Mouse (Mus musculus): ENCODE results near the gene Btbd9. TPM values are rescaled to one million over a fixed set of nuclear protein-coding genes. Genes with fewer than 3 reads are reported as not detected.

The Btbd9 gene
- polyA plus RNA-seq, 1 experiment from 2014 or later = 164 TPM

DNA sequence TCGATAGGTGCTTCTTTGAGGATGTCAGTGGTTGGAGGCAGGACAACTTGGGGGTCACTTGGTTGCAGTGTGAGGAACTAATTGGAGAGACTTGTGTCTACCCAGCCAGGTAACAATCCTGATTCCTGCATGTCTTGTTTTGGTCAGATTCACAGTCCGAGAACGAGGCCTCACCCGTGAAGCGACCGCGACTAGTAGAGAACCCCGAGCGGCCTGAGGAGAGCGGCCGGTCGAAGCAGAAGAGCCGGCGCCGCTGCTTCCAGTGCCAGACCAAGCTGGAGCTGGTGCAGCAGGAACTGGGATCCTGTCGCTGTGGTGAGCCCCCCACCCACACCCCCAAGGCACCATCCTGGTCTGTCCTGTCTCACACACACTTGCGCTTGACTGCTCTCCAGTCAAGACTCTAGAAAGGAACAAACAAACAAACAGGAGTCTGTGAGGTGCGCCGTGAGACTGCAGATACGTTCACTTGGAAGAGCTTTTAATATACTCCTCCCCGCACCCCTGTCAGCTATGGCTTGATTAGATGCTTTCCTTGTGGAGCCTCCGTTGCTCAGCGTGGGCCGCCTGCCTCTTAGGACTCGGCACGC lies 383.8 kb downstream of the Btbd9 start:
- 88% methylated on average over 26 of the region's 26 CpGs for WGBS
- H3K27ac ChIP-seq (ENCODE audit: low read length) = peak overlapping the region; percentile 25; the same call in 1 of the 2 replicates
- H3K27me3 ChIP-seq (ENCODE audit: control insufficient read depth, insufficient read depth, low read depth, low read length) = no peaks in the 10 kb centered on the region

DNA sequence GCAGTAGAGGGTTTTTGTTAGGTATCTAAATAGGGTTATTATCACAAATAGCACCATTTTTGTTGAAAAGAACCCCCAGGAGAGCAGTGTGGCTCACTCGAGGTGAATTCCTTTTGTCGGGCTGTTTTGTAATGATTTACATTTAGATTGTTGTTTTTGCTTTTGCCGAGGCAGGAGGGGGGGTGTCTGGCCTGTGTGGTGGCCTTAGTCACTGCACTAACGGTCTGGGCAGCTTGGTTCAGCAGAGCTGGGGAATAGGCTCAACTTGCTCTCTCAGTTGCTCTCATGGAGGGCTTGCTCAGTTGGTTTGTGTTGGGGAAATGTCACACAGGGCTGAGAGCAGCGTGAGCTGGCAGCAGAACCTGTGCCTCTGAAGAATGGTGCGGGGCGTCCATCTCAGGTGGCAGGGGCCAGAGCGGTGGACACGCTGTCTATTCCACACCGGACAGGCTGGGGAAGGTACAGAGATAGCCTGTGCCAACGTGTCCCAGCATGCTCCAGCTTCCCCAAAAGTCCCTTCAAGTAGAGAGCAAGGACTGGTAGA lies 385.1 kb downstream of the Btbd9 start:
- H3K27ac ChIP-seq (ENCODE audit: low read length) = no peak overlapping the region
- H3K9ac ChIP-seq (ENCODE audit: low read depth, low read length) = no peak overlapping the region
- H3K4me1 ChIP-seq (ENCODE audit: control insufficient read depth, insufficient read depth, low read length) = peaks cover 70% of the 10 kb centered on the region
- 70% methylated on average over 11 of the region's 11 CpGs for WGBS
- H3K9me3 ChIP-seq (replicated peaks; ENCODE audit: control insufficient read depth, low read length, poor library complexity, severe bottlenecking) = no peaks in the 10 kb centered on the region
- no peak overlapping the region for H3K4me3 ChIP-seq (ENCODE audit: low read depth, low read length)
- ATAC-seq = no peak
- no peak overlapping the region for H3K4me2 ChIP-seq (ENCODE audit: low read length)
- no peaks in the 10 kb centered on the region for H3K27me3 ChIP-seq (ENCODE audit: control insufficient read depth, insufficient read depth, low read depth, low read length)
- H3K36me3 ChIP-seq (ENCODE audit: control insufficient read depth, insufficient read depth, low read length) = no peaks in the 10 kb centered on the region

More for the DNA sequence above, 383.8 kb downstream of the Btbd9 start:
- H3K36me3 ChIP-seq (ENCODE audit: control insufficient read depth, insufficient read depth, low read length) = no peaks in the 10 kb centered on the region
- no peak overlapping the region for H3K9ac ChIP-seq (ENCODE audit: low read depth, low read length)
- no peaks in the 10 kb centered on the region for H3K9me3 ChIP-seq (replicated peaks; ENCODE audit: control insufficient read depth, low read length, poor library complexity, severe bottlenecking)
- ATAC-seq = no peak
- no peak overlapping the region for H3K4me3 ChIP-seq (ENCODE audit: low read depth, low read length)
- peaks cover 76% of the 10 kb centered on the region for H3K4me1 ChIP-seq (ENCODE audit: control insufficient read depth, insufficient read depth, low read length)
- no peak overlapping the region for H3K4me2 ChIP-seq (ENCODE audit: low read length)

DNA sequence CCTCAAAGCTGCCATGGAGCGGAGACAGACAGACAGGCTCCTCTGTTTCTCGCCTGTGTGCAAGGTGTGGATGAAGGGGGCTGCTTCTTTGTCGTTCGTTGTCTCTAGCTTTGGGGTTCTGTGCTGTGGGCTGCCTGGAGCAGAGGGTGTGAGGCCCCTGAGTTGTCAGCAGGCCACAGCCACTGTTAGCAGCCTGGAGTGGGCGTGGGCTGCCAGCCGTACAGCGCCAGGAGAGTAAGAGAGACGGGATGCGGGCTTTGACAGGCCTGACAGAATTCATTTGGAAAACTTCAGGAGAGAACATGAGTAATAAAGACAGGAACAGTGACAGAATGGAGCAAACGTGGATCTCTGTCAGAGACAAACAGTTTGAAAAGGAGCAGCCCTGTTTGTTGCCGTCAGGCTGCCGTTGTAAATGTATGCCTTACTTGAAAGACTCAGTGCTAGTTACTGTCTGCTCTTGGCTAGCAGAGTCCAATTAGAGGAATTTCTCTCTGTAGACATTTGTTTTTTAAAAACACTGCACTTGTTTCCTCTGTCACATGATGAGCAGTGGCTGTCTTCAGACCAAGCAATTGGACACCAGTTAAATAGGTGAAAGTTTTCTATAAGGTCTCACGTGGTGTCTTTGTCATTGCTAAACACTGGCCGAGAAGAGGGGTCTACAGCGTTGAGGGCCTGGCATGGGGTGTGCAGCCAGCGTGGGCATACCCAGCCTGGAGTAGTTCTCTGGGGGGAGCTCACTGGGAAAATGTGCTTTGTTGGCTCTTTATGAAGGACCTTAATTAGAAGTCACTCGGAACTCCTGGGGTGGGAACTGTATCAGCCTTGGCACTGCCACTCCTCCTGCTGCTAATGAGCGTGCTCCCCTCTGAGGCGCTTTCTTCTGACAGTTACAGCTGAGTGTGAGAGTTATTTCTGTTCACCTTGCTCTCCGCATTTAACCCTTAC lies 388.0 kb downstream of the Btbd9 start:
- peak overlapping the region; percentile 82 for H3K27ac ChIP-seq (ENCODE audit: low read length)
- H3K9me3 ChIP-seq (replicated peaks; ENCODE audit: control insufficient read depth, low read length, poor library complexity, severe bottlenecking) = no peaks in the 10 kb centered on the region
- peaks cover 45% of the 10 kb centered on the region for H3K4me1 ChIP-seq (ENCODE audit: control insufficient read depth, insufficient read depth, low read length)
- no peaks in the 10 kb centered on the region for H3K36me3 ChIP-seq (ENCODE audit: control insufficient read depth, insufficient read depth, low read length)
- H3K27me3 ChIP-seq (ENCODE audit: control insufficient read depth, insufficient read depth, low read depth, low read length) = no peaks in the 10 kb centered on the region
- 8% methylated on average over 20 of the region's 20 CpGs for WGBS
- ATAC-seq = peak; percentile 87
- peak overlapping the region; percentile 37 for H3K9ac ChIP-seq (ENCODE audit: low read depth, low read length)
- no peak overlapping the region for H3K4me3 ChIP-seq (ENCODE audit: low read depth, low read length)
- H3K4me2 ChIP-seq (ENCODE audit: low read length) = peak overlapping the region; percentile 23; the same call in 1 of the 2 replicates

DNA sequence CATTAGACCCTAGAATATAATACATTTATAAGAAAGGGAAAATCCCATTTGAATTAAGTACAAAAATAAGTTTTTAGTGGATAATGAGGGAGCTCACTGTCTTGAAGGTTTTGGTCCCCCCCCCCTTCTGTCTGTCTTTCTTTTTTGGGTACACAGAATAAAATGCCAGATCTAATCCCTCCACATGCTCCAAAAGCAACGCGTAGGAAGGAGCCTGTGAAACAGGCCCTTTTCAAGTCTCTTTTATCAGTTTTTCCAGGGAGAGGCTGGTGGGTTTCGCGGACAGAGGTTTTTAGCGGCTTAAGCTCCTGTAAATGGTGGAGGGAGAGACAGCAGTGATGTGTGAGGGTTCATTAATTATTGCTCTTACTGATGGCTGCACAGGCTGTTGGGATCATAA lies 388.7 kb downstream of the Btbd9 start:
- H3K27me3 ChIP-seq (ENCODE audit: control insufficient read depth, insufficient read depth, low read depth, low read length) = no peaks in the 10 kb centered on the region
- no peaks in the 10 kb centered on the region for H3K36me3 ChIP-seq (ENCODE audit: control insufficient read depth, insufficient read depth, low read length)
- H3K4me2 ChIP-seq (ENCODE audit: low read length) = peak overlapping the region; percentile 23; the same call in 1 of the 2 replicates
- peak overlapping the region; percentile 82 for H3K27ac ChIP-seq (ENCODE audit: low read length)
- H3K9me3 ChIP-seq (replicated peaks; ENCODE audit: control insufficient read depth, low read length, poor library complexity, severe bottlenecking) = no peaks in the 10 kb centered on the region
- WGBS = 8% methylated on average over 5 of the region's 5 CpGs
- H3K4me1 ChIP-seq (ENCODE audit: control insufficient read depth, insufficient read depth, low read length) = peaks cover 38% of the 10 kb centered on the region
- peak; percentile 19 for ATAC-seq
- peak overlapping the region; percentile 37 for H3K9ac ChIP-seq (ENCODE audit: low read depth, low read length)
- H3K4me3 ChIP-seq (ENCODE audit: low read depth, low read length) = no peak overlapping the region

DNA sequence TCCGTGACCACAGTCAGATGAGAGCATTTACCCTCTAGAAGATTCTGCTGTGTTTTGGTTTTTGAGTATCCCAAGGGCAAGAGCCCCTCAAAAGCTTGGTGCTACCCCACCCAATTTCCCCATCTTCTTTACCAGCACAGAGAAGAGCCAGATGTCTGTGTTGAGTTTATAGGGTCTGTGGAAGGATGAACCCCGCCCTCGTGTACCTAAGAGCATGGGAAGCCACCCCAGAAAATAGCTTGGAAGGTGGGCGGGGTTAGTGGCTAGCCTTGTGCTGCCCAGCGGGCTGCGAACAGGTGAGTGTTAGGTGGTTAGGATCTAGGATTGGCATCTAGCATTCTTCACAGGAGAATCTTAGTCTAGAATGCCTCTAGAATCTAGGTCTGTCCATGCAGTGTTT lies 389.1 kb downstream of the Btbd9 start:
- Histone ChIP-seq H3K4me2 (ENCODE audit: low read length) (no peak overlapping the region), H3K9ac (ENCODE audit: low read depth, low read length) (no peak overlapping the region), H3K27ac (ENCODE audit: low read length) (peak overlapping the region; percentile 75), H3K9me3 (replicated peaks; ENCODE audit: control insufficient read depth, low read length, poor library complexity, severe bottlenecking) (no peaks in the 10 kb centered on the region), H3K27me3 (ENCODE audit: control insufficient read depth, insufficient read depth, low read depth, low read length) (no peaks in the 10 kb centered on the region), H3K4me3 (ENCODE audit: low read depth, low read length) (no peak overlapping the region), H3K36me3 (ENCODE audit: control insufficient read depth, insufficient read depth, low read length) (no peaks in the 10 kb centered on the region), H3K4me1 (ENCODE audit: control insufficient read depth, insufficient read depth, low read length) (peaks cover 36% of the 10 kb centered on the region)
- WGBS = 94% methylated on average over 6 of the region's 6 CpGs
- no peak for ATAC-seq

DNA sequence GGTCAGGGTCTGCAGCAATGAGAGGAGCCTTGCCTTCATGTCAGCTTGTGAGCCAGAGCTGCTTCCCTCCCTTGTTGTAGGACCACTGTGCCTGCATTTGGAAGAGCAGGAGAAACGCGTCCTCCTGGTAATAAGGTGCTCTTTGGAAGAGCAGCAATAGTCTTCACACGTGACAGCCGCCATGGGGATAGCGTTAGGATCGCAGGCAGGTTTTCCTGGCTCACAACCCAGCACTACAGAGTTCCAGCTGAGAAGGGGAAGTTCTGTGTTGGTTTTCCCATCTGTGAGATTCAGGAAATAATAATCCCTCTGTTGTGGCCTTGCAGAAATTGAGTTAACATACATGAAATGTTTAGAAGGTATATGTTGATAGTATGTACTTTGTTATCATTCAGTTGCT lies 392.7 kb downstream of the Btbd9 start:
- H3K4me2 ChIP-seq (ENCODE audit: low read length) = no peak overlapping the region
- H3K27ac ChIP-seq (ENCODE audit: low read length) = no peak overlapping the region
- no peak overlapping the region for H3K9ac ChIP-seq (ENCODE audit: low read depth, low read length)
- ATAC-seq = no peak
- 85% methylated on average over 6 of the region's 6 CpGs for WGBS
- H3K36me3 ChIP-seq (ENCODE audit: control insufficient read depth, insufficient read depth, low read length) = no peaks in the 10 kb centered on the region
- H3K9me3 ChIP-seq (replicated peaks; ENCODE audit: control insufficient read depth, low read length, poor library complexity, severe bottlenecking) = no peaks in the 10 kb centered on the region
- H3K27me3 ChIP-seq (ENCODE audit: control insufficient read depth, insufficient read depth, low read depth, low read length) = no peaks in the 10 kb centered on the region
- H3K4me1 ChIP-seq (ENCODE audit: control insufficient read depth, insufficient read depth, low read length) = peaks cover 20% of the 10 kb centered on the region
- no peak overlapping the region for H3K4me3 ChIP-seq (ENCODE audit: low read depth, low read length)

DNA sequence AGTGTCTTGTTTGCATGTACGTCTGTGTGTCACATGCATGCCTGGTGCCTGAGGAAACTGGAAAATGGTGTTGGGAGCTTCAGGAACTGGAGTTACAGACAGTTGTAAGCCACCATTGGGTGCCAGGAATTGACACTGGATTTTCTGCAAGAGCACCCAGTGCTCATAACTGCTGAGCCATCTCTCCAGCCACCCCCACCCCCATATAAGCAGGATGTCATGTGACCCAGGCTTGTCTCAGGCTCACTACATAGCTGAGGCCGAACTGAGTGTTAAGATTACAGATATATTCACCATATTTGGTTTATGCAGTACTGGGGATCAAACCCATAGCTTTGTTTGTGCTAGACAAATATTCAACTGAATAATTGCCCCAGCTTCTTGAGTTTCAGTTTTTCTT lies 394.2 kb downstream of the Btbd9 start:
- ATAC-seq = no peak
- Histone ChIP-seq H3K9me3 (replicated peaks; ENCODE audit: control insufficient read depth, low read length, poor library complexity, severe bottlenecking) (no peaks in the 10 kb centered on the region), H3K4me2 (ENCODE audit: low read length) (no peak overlapping the region), H3K4me1 (ENCODE audit: control insufficient read depth, insufficient read depth, low read length) (peaks cover 5% of the 10 kb centered on the region), H3K27ac (ENCODE audit: low read length) (no peak overlapping the region), H3K4me3 (ENCODE audit: low read depth, low read length) (no peak overlapping the region), H3K27me3 (ENCODE audit: control insufficient read depth, insufficient read depth, low read depth, low read length) (no peaks in the 10 kb centered on the region), H3K36me3 (ENCODE audit: control insufficient read depth, insufficient read depth, low read length) (no peaks in the 10 kb centered on the region), H3K9ac (ENCODE audit: low read depth, low read length) (no peak overlapping the region)
- 91% methylated on average over 2 of the region's 2 CpGs for WGBS

DNA sequence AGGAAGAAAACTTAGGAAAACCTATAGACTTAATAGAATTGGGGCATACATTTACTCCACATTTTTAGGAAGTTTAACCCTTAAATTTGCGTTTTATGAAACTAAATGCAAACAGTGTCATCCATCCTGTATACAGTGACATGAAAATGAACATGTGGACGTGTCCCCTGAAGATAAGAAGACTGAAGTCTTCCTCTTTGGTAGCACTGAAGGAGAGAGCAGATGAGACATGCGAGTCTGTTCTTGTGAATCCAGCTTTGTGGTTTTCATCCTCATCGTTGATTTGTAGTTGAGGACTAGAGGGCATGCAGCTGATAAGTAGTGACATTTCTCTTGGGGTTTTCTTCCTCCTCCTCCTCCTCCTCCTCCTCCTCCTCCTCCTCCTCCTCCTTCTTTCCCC lies 394.7 kb downstream of the Btbd9 start:
- 96% methylated on average over 4 of the region's 4 CpGs for WGBS
- H3K4me3 ChIP-seq (ENCODE audit: low read depth, low read length) = no peak overlapping the region
- H3K27ac ChIP-seq (ENCODE audit: low read length) = no peak overlapping the region
- no peaks in the 10 kb centered on the region for H3K27me3 ChIP-seq (ENCODE audit: control insufficient read depth, insufficient read depth, low read depth, low read length)
- no peak overlapping the region for H3K4me2 ChIP-seq (ENCODE audit: low read length)
- H3K9ac ChIP-seq (ENCODE audit: low read depth, low read length) = no peak overlapping the region
- 0 out of 2 replicates have a peak, but pooled peaks cover 2% of the 10 kb centered on the region for H3K4me1 ChIP-seq (ENCODE audit: control insufficient read depth, insufficient read depth, low read length)
- ATAC-seq = no peak
- no peaks in the 10 kb centered on the region for H3K9me3 ChIP-seq (replicated peaks; ENCODE audit: control insufficient read depth, low read length, poor library complexity, severe bottlenecking)
- H3K36me3 ChIP-seq (ENCODE audit: control insufficient read depth, insufficient read depth, low read length) = no peaks in the 10 kb centered on the region

DNA sequence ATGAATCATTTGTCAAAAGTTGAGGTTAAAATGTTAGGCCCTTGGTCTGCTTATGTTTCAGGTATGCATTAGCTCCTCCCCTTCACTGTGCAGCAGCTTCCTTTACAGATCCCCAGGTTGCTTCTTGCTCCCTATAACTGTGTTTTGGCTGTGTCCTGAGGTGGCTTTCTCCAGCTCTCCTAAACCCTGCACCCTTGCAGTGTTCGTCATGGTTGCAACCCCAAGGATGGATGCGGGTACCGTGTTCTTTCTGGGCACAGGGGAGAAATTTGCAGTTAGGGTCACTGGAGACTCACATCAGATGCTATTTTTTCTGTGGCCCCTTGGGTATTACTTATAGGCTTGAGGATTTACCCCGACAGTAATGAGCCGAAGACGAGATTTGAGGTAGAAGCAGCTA lies 396.1 kb downstream of the Btbd9 start:
- no peak for ATAC-seq
- no peaks in the 10 kb centered on the region for H3K27me3 ChIP-seq (ENCODE audit: control insufficient read depth, insufficient read depth, low read depth, low read length)
- no peak overlapping the region for H3K9ac ChIP-seq (ENCODE audit: low read depth, low read length)
- no peak overlapping the region for H3K27ac ChIP-seq (ENCODE audit: low read length)
- H3K4me3 ChIP-seq (ENCODE audit: low read depth, low read length) = no peak overlapping the region
- H3K9me3 ChIP-seq (replicated peaks; ENCODE audit: control insufficient read depth, low read length, poor library complexity, severe bottlenecking) = no peaks in the 10 kb centered on the region
- H3K36me3 ChIP-seq (ENCODE audit: control insufficient read depth, insufficient read depth, low read length) = no peaks in the 10 kb centered on the region
- no peak overlapping the region for H3K4me2 ChIP-seq (ENCODE audit: low read length)
- 90% methylated on average over 6 of the region's 6 CpGs for WGBS
- H3K4me1 ChIP-seq (ENCODE audit: control insufficient read depth, insufficient read depth, low read length) = 0 out of 2 replicates have a peak, but pooled peaks cover 2% of the 10 kb centered on the region
